Mouse (Mus musculus): ENCODE results near the gene Zfp286. TPM values are rescaled to one million over a fixed set of nuclear protein-coding genes. Genes with fewer than 3 reads are reported as not detected.

Gene Zfp286
- 1 to 10 TPM in 1 of 2 experiments, under 1 TPM in 1; 0.95 to 1.8 TPM for total RNA-seq (2021)
- long read RNA-seq, experiment 1, partial matches to known transcripts = 0 of 1 reads
- long read RNA-seq, experiment 1, other reads (novel, unspliced or antisense) = 0 of 1 reads
- long read RNA-seq, experiment 2, partial matches to known transcripts = 1 of 2 reads
- long read RNA-seq, experiment 2, other reads (novel, unspliced or antisense) = 0 of 2 reads

GRCm38 (mm10) chr11:62788935-62789616 lies at the start of gene Zfp286:
Zfp286 (minus strand) TSS chr11:62789462.
- intact Hi-C loops (cut with DNase I; ENCODE audit: low total_unique reads) = no loop called here
- peak; percentile 86 for DNase-seq

- intact Hi-C loops (cut with DNase I; ENCODE audit: low total_unique reads) = no loop called here
Measured at GRCm38 (mm10) chr11:62831906-62832305, 42.6 kb upstream of the Zfp286 start.

GRCm38 (mm10) chr11:62830387-62830786 lies 41.1 kb upstream of the Zfp286 start:
- intact Hi-C loops (cut with DNase I; ENCODE audit: low total_unique reads) = no loop called here

More at GRCm38 (mm10) chr11:62831906-62832305, 42.6 kb upstream of the Zfp286 start:
- no peak for DNase-seq

GRCm38 (mm10) chr11:62827911-62828310 lies 38.6 kb upstream of the Zfp286 start:
- peak; percentile 22 for DNase-seq
- intact Hi-C loops (cut with DNase I; ENCODE audit: low total_unique reads) = no loop called here

More at GRCm38 (mm10) chr11:62830387-62830786, 41.1 kb upstream of the Zfp286 start:
- DNase-seq = no peak

- intact Hi-C loops (cut with DNase I; ENCODE audit: low total_unique reads) = no loop called here
- DNase-seq = no peak
Measured at GRCm38 (mm10) chr11:62827135-62827534, 37.9 kb upstream of the Zfp286 start.

- intact Hi-C loops (cut with DNase I; ENCODE audit: low total_unique reads) = no loop called here
Measured at GRCm38 (mm10) chr11:62826106-62826733, 37.0 kb upstream of the Zfp286 start.

GRCm38 (mm10) chr11:62825222-62826105 lies 36.2 kb upstream of the Zfp286 start:
- intact Hi-C loops (cut with DNase I; ENCODE audit: low total_unique reads) = no loop called here
- no peak for DNase-seq

More at GRCm38 (mm10) chr11:62826106-62826733, 37.0 kb upstream of the Zfp286 start:
- no peak for DNase-seq

- DNase-seq = no peak
- intact Hi-C loops (cut with DNase I; ENCODE audit: low total_unique reads) = no loop called here
Measured at GRCm38 (mm10) chr11:62824211-62824610, 34.9 kb upstream of the Zfp286 start.

GRCm38 (mm10) chr11:62821893-62822292 lies 32.6 kb upstream of the Zfp286 start:
- DNase-seq = no peak

GRCm38 (mm10) chr11:62820661-62821437 lies 31.6 kb upstream of the Zfp286 start:
- DNase-seq = peak; percentile 23
- intact Hi-C loops (cut with DNase I; ENCODE audit: low total_unique reads) = no loop called here

More at GRCm38 (mm10) chr11:62821893-62822292, 32.6 kb upstream of the Zfp286 start:
- intact Hi-C loops (cut with DNase I; ENCODE audit: low total_unique reads) = no loop called here

- intact Hi-C loops (cut with DNase I; ENCODE audit: low total_unique reads) = no loop called here
- peak; percentile 89 for DNase-seq
Measured at GRCm38 (mm10) chr11:62820059-62820541, 30.8 kb upstream of the Zfp286 start, which contains the start of gene Trim16. Trim16 (plus strand) TSS chr11:62820231.

- DNase-seq = no peak
- intact Hi-C loops (cut with DNase I; ENCODE audit: low total_unique reads) = loop anchor here (5.0 kb wide), 1 partner anchor 33 kb away; no protein-coding TSS in a partner anchor
Measured at GRCm38 (mm10) chr11:62819059-62819686, 29.9 kb upstream of the Zfp286 start.

- intact Hi-C loops (cut with DNase I; ENCODE audit: low total_unique reads) = loop anchor here (5.0 kb wide), 1 partner anchor 36 kb away; no protein-coding TSS in a partner anchor
- no peak for DNase-seq
Measured at GRCm38 (mm10) chr11:62816591-62816990, 27.3 kb upstream of the Zfp286 start.

GRCm38 (mm10) chr11:62815438-62815837 lies 26.2 kb upstream of the Zfp286 start:
- intact Hi-C loops (cut with DNase I; ENCODE audit: low total_unique reads) = loop anchor here (5.0 kb wide), 1 partner anchor 37 kb away; no protein-coding TSS in a partner anchor
- no peak for DNase-seq

GRCm38 (mm10) chr11:62814625-62815024 lies 25.4 kb upstream of the Zfp286 start:
- no peak for DNase-seq
- intact Hi-C loops (cut with DNase I; ENCODE audit: low total_unique reads) = loop anchor here (5.0 kb wide), 1 partner anchor 38 kb away; no protein-coding TSS in a partner anchor

GRCm38 (mm10) chr11:62813970-62814624 lies 24.8 kb upstream of the Zfp286 start:
- intact Hi-C loops (cut with DNase I; ENCODE audit: low total_unique reads) = no loop called here
- DNase-seq = no peak

- DNase-seq = no peak
- intact Hi-C loops (cut with DNase I; ENCODE audit: low total_unique reads) = no loop called here
Measured at GRCm38 (mm10) chr11:62813497-62813896, 24.2 kb upstream of the Zfp286 start.

Measured in gastrocnemius, postnatal 14 days (tissue).